Mouse (Mus musculus) spleen, postnatal 10 days (tissue): ENCODE results near the gene Ppp1r12a.

ENCODE experiments used
- DNase-seq, 2 experiments: peaks; one replicate each; pipeline ENCODE4 v3.0.0; 2021 to 2022; ENCODE audit warnings: low spot score in 2 of 2

Gene Ppp1r12a

GRCm38 (mm10) chr10:108162297-108163020 lies 466 bp downstream of the Ppp1r12a start:
- DNase-seq: peak; percentile 72 to 78

GRCm38 (mm10) chr10:108163021-108163410 lies 1.0 kb downstream of the Ppp1r12a start:
- peak in 1 of 2 experiments; percentile 45 for DNase-seq

GRCm38 (mm10) chr10:108163451-108163850 lies 1.5 kb downstream of the Ppp1r12a start:
- DNase-seq: no peak

GRCm38 (mm10) chr10:108167823-108168222 lies 5.8 kb downstream of the Ppp1r12a start:
- peak in 1 of 2 experiments; percentile 39 for DNase-seq

- no peak for DNase-seq
Observed at GRCm38 (mm10) chr10:108170818-108171217, 8.8 kb downstream of the Ppp1r12a start.

GRCm38 (mm10) chr10:108171637-108172036 lies 9.6 kb downstream of the Ppp1r12a start:
- DNase-seq: no peak

GRCm38 (mm10) chr10:108172817-108173563 lies 11.0 kb downstream of the Ppp1r12a start:
- DNase-seq: no peak

GRCm38 (mm10) chr10:108174107-108174506 lies 12.1 kb downstream of the Ppp1r12a start:
- DNase-seq: no peak

- no peak for DNase-seq
Observed at GRCm38 (mm10) chr10:108175885-108176284, 13.9 kb downstream of the Ppp1r12a start.

- no peak for DNase-seq
Observed at GRCm38 (mm10) chr10:108178285-108178848, 16.4 kb downstream of the Ppp1r12a start.

GRCm38 (mm10) chr10:108179404-108179803 lies 17.4 kb downstream of the Ppp1r12a start:
- DNase-seq: no peak

GRCm38 (mm10) chr10:108180313-108180712 lies 18.3 kb downstream of the Ppp1r12a start:
- no peak for DNase-seq

- DNase-seq: no peak
Observed at GRCm38 (mm10) chr10:108181893-108182292, 19.9 kb downstream of the Ppp1r12a start.

- DNase-seq: no peak
Observed at GRCm38 (mm10) chr10:108182386-108182785, 20.4 kb downstream of the Ppp1r12a start.

- no peak for DNase-seq
Observed at GRCm38 (mm10) chr10:108184763-108185162, 22.8 kb downstream of the Ppp1r12a start.

GRCm38 (mm10) chr10:108185265-108185664 lies 23.3 kb downstream of the Ppp1r12a start:
- DNase-seq: no peak

GRCm38 (mm10) chr10:108189303-108189702 lies 27.3 kb downstream of the Ppp1r12a start:
- DNase-seq: no peak

GRCm38 (mm10) chr10:108189986-108190385 lies 28.0 kb downstream of the Ppp1r12a start:
- no peak for DNase-seq

- no peak for DNase-seq
Observed at GRCm38 (mm10) chr10:108190626-108191025, 28.6 kb downstream of the Ppp1r12a start.

GRCm38 (mm10) chr10:108191381-108191787 lies 29.4 kb downstream of the Ppp1r12a start:
- no peak for DNase-seq

- no peak for DNase-seq
Observed at GRCm38 (mm10) chr10:108192306-108192705, 30.3 kb downstream of the Ppp1r12a start.

- DNase-seq: no peak
Observed at GRCm38 (mm10) chr10:108196124-108196523, 34.1 kb downstream of the Ppp1r12a start.

- no peak for DNase-seq
Observed at GRCm38 (mm10) chr10:108197498-108197897, 35.5 kb downstream of the Ppp1r12a start.
